Mouse (Mus musculus): ENCODE results near the gene Kdm6b.

DNA sequence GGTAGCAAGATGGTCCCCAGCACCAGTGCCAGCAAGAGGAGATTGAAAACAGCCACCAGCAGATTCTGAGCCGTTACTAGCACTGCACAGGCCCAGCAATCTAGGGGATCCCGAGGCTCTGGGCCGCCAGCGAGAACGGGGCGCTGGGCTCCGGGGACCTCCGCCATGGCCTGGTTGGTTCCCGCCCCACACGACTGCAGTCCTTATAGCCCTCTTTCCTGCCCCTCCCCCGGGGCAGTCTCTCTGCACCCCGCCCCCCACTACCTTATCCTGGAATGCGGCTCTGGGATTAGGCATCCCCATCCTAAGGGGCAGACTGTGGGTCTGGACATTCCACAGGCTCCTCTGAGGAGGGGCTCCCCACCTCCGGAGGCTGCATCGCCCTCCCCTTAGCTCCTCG is 15.4 kb downstream of the Kdm6b start, which contains the start of gene Tmem88:
- TF ChIP-seq CTCF (IDR thresholded peaks at IDR 0.05; ENCODE audit: low read depth, low read length) (no peak), POLR2A (IDR thresholded peaks at IDR 0.05; ENCODE audit: borderline replicate concordance, low read depth, low read length) (no peak)

All from bone marrow macrophage, adult 2 months (primary cell).